Mouse (Mus musculus): Measurements from ENCODE around the gene Helq. TPM values are rescaled to one million over a fixed set of nuclear protein-coding genes. Genes with fewer than 3 reads are reported as not detected.

Helq gene
- polyA plus RNA-seq, 1 experiment from 2014 or later: 22.2 TPM

DNA sequence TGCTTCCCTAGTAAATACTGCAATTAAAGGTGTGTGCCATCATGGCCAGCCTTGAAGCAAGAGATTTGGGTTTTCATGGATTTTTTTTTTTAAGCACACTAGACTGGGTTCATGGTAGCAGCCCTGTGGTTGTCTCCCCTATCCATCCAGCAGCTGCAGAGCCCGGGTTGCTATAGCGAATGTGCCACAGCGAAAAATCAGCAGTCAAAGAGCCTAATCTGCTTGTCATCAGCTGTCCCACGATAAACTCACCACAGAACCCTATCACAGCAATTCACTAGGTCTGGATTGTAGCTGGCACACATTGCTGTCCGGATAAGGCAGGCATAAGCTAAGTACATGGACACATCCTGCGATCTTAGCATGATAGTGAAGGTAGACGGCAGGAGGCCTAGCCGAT lies 61.5 kb downstream of the Helq start:
- no peaks in the 10 kb centered on the region for H3K4me1 ChIP-seq (ENCODE audit: control insufficient read depth, insufficient read depth, low read length)
- H3K4me2 ChIP-seq (replicated peaks; ENCODE audit: low read depth, low read length): no peak overlapping the region
- no peaks in the 10 kb centered on the region for H3K36me3 ChIP-seq (ENCODE audit: control insufficient read depth, insufficient read depth, low read length)
- ATAC-seq (ENCODE audit: insufficient number of reproducible peaks, insufficient read depth, low FRiP score, low read depth): no peak
- H3K27ac ChIP-seq (ENCODE audit: low read length): no peak overlapping the region
- H3K27me3 ChIP-seq (ENCODE audit: control insufficient read depth, insufficient read depth, low read length): no peaks in the 10 kb centered on the region
- WGBS: 89% methylated on average over 8 of the region's 8 CpGs
- H3K9me3 ChIP-seq (ENCODE audit: control insufficient read depth, low read depth, low read length): no peaks in the 10 kb centered on the region
- no peak overlapping the region for H3K4me3 ChIP-seq (ENCODE audit: low read depth, low read length)
- H3K9ac ChIP-seq (replicated peaks; ENCODE audit: low read depth, low read length): no peak overlapping the region

DNA sequence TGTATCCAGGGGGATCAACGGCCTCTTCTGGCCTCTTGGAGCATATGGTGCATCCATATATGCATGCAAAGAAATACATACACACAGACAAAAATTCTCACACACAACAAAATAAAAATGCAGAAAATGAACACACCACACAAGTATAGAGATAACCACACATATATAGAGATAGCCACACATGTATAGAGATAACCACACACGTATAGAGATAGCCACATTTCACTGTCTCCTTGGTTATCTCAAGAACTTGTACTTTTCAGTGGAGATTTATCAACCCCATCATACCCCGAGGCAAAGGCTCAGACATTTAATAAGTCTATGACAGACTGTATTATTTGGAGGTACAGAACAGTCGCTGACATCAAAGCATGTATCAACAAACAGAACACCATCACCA lies 63.9 kb downstream of the Helq start:
- H3K9ac ChIP-seq (replicated peaks; ENCODE audit: low read depth, low read length): no peak overlapping the region
- no peaks in the 10 kb centered on the region for H3K4me1 ChIP-seq (ENCODE audit: control insufficient read depth, insufficient read depth, low read length)
- no peaks in the 10 kb centered on the region for H3K27me3 ChIP-seq (ENCODE audit: control insufficient read depth, insufficient read depth, low read length)
- no peak overlapping the region for H3K4me2 ChIP-seq (replicated peaks; ENCODE audit: low read depth, low read length)
- no peak overlapping the region for H3K27ac ChIP-seq (ENCODE audit: low read length)
- H3K4me3 ChIP-seq (ENCODE audit: low read depth, low read length): no peak overlapping the region
- no peaks in the 10 kb centered on the region for H3K36me3 ChIP-seq (ENCODE audit: control insufficient read depth, insufficient read depth, low read length)
- 80% methylated on average over 4 of the region's 4 CpGs for WGBS
- H3K9me3 ChIP-seq (ENCODE audit: control insufficient read depth, low read depth, low read length): no peaks in the 10 kb centered on the region
- no peak for ATAC-seq (ENCODE audit: insufficient number of reproducible peaks, insufficient read depth, low FRiP score, low read depth)

DNA sequence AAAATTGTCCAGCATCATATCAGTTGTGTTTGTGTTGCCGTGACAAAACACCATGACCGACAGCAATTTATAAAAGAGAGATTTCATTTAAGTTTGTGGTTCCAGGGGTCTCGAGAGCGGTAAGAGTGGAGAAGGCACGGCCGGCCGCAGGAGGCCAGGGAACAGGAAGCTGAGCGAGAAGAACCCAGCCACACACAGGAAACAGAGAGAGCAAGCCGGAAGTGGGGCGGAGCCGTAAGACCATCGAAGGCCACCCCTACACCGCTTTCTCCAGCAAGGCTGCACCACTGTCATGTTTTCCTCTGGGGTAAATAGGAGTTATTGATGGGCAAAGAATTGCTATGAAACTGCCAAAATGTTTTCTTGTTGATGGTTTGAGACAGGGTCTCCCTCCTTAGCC lies 69.6 kb downstream of the Helq start:
- ATAC-seq (ENCODE audit: insufficient number of reproducible peaks, insufficient read depth, low FRiP score, low read depth): no peak
- no peaks in the 10 kb centered on the region for H3K4me1 ChIP-seq (ENCODE audit: control insufficient read depth, insufficient read depth, low read length)
- H3K4me2 ChIP-seq (replicated peaks; ENCODE audit: low read depth, low read length): no peak overlapping the region
- H3K9ac ChIP-seq (replicated peaks; ENCODE audit: low read depth, low read length): no peak overlapping the region
- H3K27me3 ChIP-seq (ENCODE audit: control insufficient read depth, insufficient read depth, low read length): no peaks in the 10 kb centered on the region
- no peak overlapping the region for H3K27ac ChIP-seq (ENCODE audit: low read length)
- H3K9me3 ChIP-seq (ENCODE audit: control insufficient read depth, low read depth, low read length): no peaks in the 10 kb centered on the region
- no peak overlapping the region for H3K4me3 ChIP-seq (ENCODE audit: low read depth, low read length)
- no peaks in the 10 kb centered on the region for H3K36me3 ChIP-seq (ENCODE audit: control insufficient read depth, insufficient read depth, low read length)
- WGBS: 83% methylated on average over 13 of the region's 13 CpGs

DNA sequence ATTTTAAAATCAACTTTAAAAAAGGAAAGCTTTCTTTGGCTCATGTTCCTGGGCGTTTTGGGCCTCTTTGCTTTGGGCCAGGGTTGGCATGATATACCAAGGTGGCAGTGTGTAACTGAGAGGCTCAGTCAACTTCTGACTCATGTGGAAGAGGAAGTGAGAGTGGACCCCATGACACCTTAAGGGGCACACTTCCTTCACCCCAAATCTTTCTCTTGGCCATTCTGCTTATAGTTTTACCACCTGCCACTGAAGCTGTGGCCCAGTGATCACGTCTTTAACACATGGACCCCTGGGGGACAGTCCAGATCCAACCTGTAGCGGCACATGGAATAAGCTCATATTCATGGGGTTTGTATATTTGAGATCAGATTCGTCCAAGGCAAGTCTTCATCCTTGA lies 72.4 kb downstream of the Helq start:
- H3K27ac ChIP-seq (ENCODE audit: low read length): no peak overlapping the region
- WGBS: 86% methylated on average over 4 of the region's 4 CpGs

DNA sequence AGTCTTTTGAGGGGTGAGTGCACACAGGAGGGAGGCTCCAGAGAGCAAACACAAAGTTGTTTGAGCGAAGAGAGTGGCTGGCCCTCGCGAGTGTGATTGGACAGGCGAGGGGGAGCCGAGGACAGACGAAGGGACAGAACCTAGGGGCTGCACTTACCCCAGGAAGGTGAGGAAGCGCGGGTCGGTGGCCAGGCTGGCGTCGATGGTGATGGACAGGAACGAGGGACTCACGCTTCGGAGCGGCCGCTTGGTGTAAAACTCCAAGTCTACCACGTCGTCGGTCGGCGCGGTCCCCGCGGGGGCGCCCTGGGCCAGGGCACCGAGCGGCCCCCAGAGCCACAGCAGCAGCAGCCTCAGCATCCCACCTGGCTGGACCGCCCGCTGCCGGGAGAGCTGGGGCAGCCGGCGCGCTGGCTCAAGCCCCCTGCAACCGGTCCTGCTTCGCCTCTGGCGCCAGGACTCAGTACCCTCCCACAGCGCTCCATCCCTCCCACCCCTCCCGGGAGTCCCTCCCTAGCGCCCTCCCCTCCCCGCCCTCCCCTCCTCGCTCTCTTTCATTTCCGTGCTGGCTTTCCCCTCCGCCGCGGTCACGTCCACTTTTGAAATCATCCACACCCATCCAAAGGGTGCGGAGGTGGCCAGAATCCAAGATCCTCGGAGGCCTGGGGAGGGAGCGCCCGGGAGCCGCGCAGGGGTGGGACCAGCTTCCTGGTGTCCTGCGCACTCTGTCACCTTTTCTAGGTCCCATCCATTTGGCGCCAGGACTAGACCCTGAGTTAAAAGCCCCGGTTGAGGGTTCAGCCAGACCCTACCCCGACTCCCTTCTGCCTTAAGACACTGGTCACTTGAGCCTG lies 78.9 kb downstream of the Helq start, which contains the start of gene Hpse:
Gene Hpse, minus strand, starts transcription at position 482 of the 854 bp plus-strand sequence.
- Histone ChIP-seq H3K4me1 (ENCODE audit: control insufficient read depth, insufficient read depth, low read length) (peaks cover 3% of the 10 kb centered on the region; the same call in 1 of the 2 replicates), H3K27ac (ENCODE audit: low read length) (no peak within 1 kb of the TSS), H3K4me2 (replicated peaks; ENCODE audit: low read depth, low read length) (peak within 1 kb of the TSS; percentile 97), H3K9ac (replicated peaks; ENCODE audit: low read depth, low read length) (peak within 1 kb of the TSS; percentile 30; the same call in 1 of the 2 replicates), H3K36me3 (ENCODE audit: control insufficient read depth, insufficient read depth, low read length) (no peaks in the 10 kb centered on the region), H3K27me3 (ENCODE audit: control insufficient read depth, insufficient read depth, low read length) (no peaks in the 10 kb centered on the region), H3K4me3 (ENCODE audit: low read depth, low read length) (peak within 1 kb of the TSS; percentile 53), H3K9me3 (ENCODE audit: control insufficient read depth, low read depth, low read length) (no peaks in the 10 kb centered on the region)
- ATAC-seq (ENCODE audit: insufficient number of reproducible peaks, insufficient read depth, low FRiP score, low read depth): peak; percentile 84
- 1% methylated on average over 53 of the region's 56 CpGs for WGBS

More for the DNA sequence above, 72.4 kb downstream of the Helq start:
- no peak for ATAC-seq (ENCODE audit: insufficient number of reproducible peaks, insufficient read depth, low FRiP score, low read depth)
- H3K9ac ChIP-seq (replicated peaks; ENCODE audit: low read depth, low read length): no peak overlapping the region
- H3K4me3 ChIP-seq (ENCODE audit: low read depth, low read length): no peak overlapping the region
- no peaks in the 10 kb centered on the region for H3K9me3 ChIP-seq (ENCODE audit: control insufficient read depth, low read depth, low read length)
- H3K36me3 ChIP-seq (ENCODE audit: control insufficient read depth, insufficient read depth, low read length): no peaks in the 10 kb centered on the region
- no peak overlapping the region for H3K4me2 ChIP-seq (replicated peaks; ENCODE audit: low read depth, low read length)
- H3K4me1 ChIP-seq (ENCODE audit: control insufficient read depth, insufficient read depth, low read length): no peaks in the 10 kb centered on the region
- H3K27me3 ChIP-seq (ENCODE audit: control insufficient read depth, insufficient read depth, low read length): no peaks in the 10 kb centered on the region

DNA sequence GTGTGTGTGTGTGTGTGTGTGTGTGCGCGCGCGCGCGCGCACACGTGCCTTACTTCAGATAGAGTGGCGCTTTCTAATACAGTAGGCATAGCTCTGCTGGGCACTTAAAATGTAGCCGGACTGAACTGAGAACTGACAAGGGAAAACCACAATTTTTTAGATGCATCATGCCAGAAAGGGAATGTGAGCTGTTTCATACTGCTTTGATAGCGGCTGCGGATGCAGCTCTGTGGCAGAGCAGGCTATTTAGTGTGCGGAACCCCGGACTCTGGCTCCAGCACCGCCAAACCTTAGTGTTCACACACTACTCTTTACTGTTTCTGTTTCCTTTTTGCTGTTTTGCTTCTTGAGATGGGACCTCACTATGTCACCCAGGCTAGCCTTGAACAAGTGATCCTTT lies 81.6 kb downstream of the Helq start:
- no peak overlapping the region for H3K27ac ChIP-seq (ENCODE audit: low read length)
- H3K9ac ChIP-seq (replicated peaks; ENCODE audit: low read depth, low read length): no peak overlapping the region
- H3K36me3 ChIP-seq (ENCODE audit: control insufficient read depth, insufficient read depth, low read length): no peaks in the 10 kb centered on the region
- no peaks in the 10 kb centered on the region for H3K27me3 ChIP-seq (ENCODE audit: control insufficient read depth, insufficient read depth, low read length)
- H3K4me3 ChIP-seq (ENCODE audit: low read depth, low read length): no peak overlapping the region
- H3K4me1 ChIP-seq (ENCODE audit: control insufficient read depth, insufficient read depth, low read length): peaks cover 3% of the 10 kb centered on the region; the same call in 1 of the 2 replicates
- H3K4me2 ChIP-seq (replicated peaks; ENCODE audit: low read depth, low read length): no peak overlapping the region
- no peaks in the 10 kb centered on the region for H3K9me3 ChIP-seq (ENCODE audit: control insufficient read depth, low read depth, low read length)
- WGBS: 96% methylated on average over 15 of the region's 15 CpGs
- no peak for ATAC-seq (ENCODE audit: insufficient number of reproducible peaks, insufficient read depth, low FRiP score, low read depth)

Other genes with a start within 250 kb of the Helq start
- gene Plac8, start 226.4 kb downstream of the Helq start, polyA plus RNA-seq (2014; fragmentation: Nextera tagmentation; extraction: Ambion mirVana): 148 and 159 TPM in 2 replicates
- gene Coq2, start 123.5 kb downstream of the Helq start, polyA plus RNA-seq (2014; fragmentation: Nextera tagmentation; extraction: Ambion mirVana): 67.9 and 75.2 TPM in 2 replicates
- gene Hpse, start 78.9 kb downstream of the Helq start, polyA plus RNA-seq (2014; fragmentation: Nextera tagmentation; extraction: Ambion mirVana): 4.9 and 6.5 TPM in 2 replicates
- gene Mrps18c, start within 50 bp of the Helq start, polyA plus RNA-seq (2014; fragmentation: Nextera tagmentation; extraction: Ambion mirVana): 173 and 176 TPM in 2 replicates
- gene Abraxas1, start 22.4 kb upstream of the Helq start, polyA plus RNA-seq (2014; fragmentation: Nextera tagmentation; extraction: Ambion mirVana): 30.3 and 35.1 TPM in 2 replicates
- gene Gpat3, start 47.1 kb upstream of the Helq start, polyA plus RNA-seq (2014; fragmentation: Nextera tagmentation; extraction: Ambion mirVana): 2.0 and 2.9 TPM in 2 replicates

All from stomach, embryonic 14.5 days (tissue).